Mouse (Mus musculus): Measurements from ENCODE around the gene Asb17. TPM values are rescaled to one million over a fixed set of nuclear protein-coding genes. Genes with fewer than 3 reads are reported as not detected.

Gene Asb17
- polyA plus RNA-seq, 1 experiment from 2014 or later = not detected

DNA sequence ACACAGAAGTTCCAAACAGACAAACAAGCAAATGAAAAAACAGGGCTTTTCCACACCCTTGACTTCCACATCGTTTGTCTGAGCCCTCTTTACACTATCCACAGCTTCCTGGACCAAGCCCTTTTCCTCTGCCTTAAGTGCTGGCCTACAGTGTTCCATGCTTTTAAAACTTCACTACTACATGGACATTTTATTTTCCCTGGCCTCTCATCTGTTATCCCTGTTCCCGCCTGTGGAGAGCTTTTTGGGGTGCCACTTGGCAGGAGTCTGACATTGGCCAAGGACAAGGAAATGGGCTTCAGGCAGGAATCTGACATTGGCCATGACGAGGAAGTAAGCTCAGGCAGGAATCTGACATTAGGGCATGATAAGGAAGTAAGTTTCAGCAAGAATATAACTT, 58.6 kb downstream of the Asb17 start:
- no peak overlapping the region for H3K4me2 ChIP-seq
- H3K27ac ChIP-seq (replicated peaks) = no peak overlapping the region
- WGBS = 72% methylated on average over 3 of the region's 3 CpGs
- no peaks in the 10 kb centered on the region for H3K4me1 ChIP-seq
- H3K9ac ChIP-seq (replicated peaks) = no peak overlapping the region
- no peaks in the 10 kb centered on the region for H3K27me3 ChIP-seq (replicated peaks)
- no peaks in the 10 kb centered on the region for H3K9me3 ChIP-seq (replicated peaks)
- H3K36me3 ChIP-seq = peaks cover 39% of the 10 kb centered on the region
- ATAC-seq (ENCODE audit: low FRiP score) = no peak
- no peak overlapping the region for H3K4me3 ChIP-seq (replicated peaks)

DNA sequence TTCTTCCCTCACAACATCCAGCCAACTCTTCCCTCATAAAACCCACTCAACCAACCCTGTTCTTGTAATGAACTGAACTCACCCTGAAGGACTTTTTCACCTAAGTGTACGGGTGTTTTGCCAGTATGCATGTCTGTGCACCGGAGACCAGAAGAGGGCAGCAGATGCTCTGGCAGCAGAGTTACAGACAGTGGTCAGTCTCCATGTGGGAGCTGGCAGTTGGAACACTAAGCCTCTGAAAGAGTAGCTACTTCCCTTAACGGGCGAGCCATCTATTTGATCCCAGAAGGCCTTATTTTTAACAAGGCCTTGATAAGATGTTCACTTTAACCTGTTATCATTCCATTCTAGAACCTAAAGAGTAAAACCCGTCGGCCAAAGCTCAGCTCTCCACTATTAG, 60.6 kb downstream of the Asb17 start:
- WGBS = 73% methylated on average over 6 of the region's 6 CpGs
- peaks cover 18% of the 10 kb centered on the region for H3K4me1 ChIP-seq
- H3K36me3 ChIP-seq = peaks cover 57% of the 10 kb centered on the region
- H3K27ac ChIP-seq (replicated peaks) = no peak overlapping the region
- no peak; the same call in 1 of the 2 replicates for ATAC-seq (ENCODE audit: low FRiP score)
- H3K27me3 ChIP-seq (replicated peaks) = no peaks in the 10 kb centered on the region
- H3K4me3 ChIP-seq (replicated peaks) = no peak overlapping the region
- no peak overlapping the region for H3K4me2 ChIP-seq
- H3K9ac ChIP-seq (replicated peaks) = no peak overlapping the region
- no peaks in the 10 kb centered on the region for H3K9me3 ChIP-seq (replicated peaks)

Other genes starting within 250 kb of the Asb17 start
- gene St6galnac3, start 119.0 kb upstream of the Asb17 start, polyA plus RNA-seq (2015; fragmentation: Nextera tagmentation; extraction: Ambion mirVana) = 23.0 and 23.5 TPM in 2 replicates
- 0.13 and 0.29 TPM in 2 replicates for gene Msh4, start 61.9 kb downstream of the Asb17 start, polyA plus RNA-seq (2015; fragmentation: Nextera tagmentation; extraction: Ambion mirVana)
- 53.7 TPM in 2 replicates for gene Rabggtb, start 68.8 kb downstream of the Asb17 start, polyA plus RNA-seq (2015; fragmentation: Nextera tagmentation; extraction: Ambion mirVana)
- 59.3 and 68.0 TPM in 2 replicates for gene Acadm, start 100.4 kb downstream of the Asb17 start, polyA plus RNA-seq (2015; fragmentation: Nextera tagmentation; extraction: Ambion mirVana)
- gene Slc44a5, start 129.2 kb downstream of the Asb17 start, polyA plus RNA-seq (2015; fragmentation: Nextera tagmentation; extraction: Ambion mirVana) = 5.1 and 5.7 TPM in 2 replicates

Measured in neural tube, embryonic 15.5 days (tissue).